Mouse (Mus musculus): Measurements from ENCODE around the gene Prss16.
A peak's percentile ranks its signal among the peaks of the same experiment; 100 is the strongest.

Prss16 gene

DNA sequence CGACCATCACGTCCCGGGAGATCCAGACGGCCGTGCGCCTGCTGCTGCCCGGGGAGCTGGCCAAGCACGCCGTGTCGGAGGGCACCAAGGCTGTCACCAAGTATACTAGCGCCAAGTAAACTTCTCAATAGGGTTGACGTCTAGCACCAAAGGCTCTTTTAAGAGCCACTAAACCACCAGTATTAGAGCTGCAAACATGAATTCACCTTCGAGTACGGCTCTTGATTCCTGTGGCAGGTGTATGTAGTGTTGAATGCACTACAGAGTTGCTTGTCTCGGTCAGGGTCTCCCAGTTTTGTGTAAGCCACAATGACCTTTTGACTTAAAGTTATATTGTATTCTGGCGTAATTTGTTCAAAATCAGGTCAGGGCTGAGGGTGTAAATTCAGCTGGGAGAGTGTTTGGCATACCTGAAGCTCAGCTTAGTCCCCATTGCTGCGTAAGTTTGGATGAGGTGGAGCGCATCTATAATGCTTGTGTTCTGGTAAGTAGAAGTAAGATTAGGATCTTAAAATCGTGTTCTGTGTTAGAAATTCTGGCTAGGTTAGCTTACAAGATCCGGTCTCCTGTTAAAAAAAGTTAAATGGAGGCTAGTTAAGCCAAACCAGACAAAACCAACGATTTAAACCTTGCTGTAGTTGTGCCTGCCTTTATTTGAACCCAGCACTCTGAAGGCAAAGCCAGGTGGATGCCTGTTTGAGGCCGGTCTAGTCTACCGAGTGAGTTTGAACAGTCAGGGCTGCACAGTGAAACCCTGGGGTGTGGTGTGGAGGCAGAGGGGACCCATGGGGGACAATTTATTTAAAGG is 26.8 kb upstream of the Prss16 start:
- DNase-seq (ENCODE audit: extremely low read depth, low read depth, low spot score): no peak

DNA sequence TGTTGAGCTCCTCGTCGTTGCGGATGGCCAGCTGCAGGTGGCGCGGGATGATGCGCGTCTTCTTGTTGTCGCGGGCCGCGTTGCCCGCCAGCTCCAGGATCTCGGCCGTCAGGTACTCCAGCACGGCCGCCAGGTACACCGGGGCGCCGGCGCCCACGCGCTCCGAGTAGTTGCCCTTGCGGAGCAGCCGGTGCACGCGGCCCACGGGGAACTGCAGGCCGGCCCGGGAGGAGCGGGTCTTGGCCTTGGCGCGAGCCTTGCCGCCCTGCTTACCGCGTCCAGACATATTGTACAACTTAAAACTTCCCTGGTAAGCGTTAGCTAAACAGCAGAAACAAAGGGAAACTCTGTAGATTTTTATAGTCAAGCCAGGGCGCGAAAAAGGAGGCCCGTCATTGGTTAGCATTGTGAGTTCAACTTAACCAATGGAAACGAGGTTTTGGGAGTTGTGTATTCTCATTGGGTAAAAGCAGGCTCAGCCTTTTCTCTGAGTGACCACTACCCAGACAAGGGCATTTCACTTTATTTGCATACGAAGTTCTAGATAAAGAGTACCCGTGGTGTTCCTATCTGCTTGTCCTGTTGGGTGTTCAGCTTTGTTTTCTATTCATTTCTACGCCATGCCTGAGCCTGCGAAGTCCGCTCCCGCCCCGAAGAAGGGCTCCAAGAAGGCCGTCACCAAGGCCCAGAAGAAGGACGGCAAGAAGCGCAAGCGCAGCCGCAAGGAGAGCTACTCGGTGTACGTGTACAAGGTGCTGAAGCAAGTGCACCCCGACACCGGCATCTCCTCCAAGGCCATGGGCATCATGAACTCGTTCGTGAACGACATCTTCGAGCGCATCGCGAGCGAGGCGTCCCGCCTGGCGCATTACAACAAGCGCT is 26.0 kb upstream of the Prss16 start, which contains the start of the genes Hist1h2ah and Hist1h2bk:
Gene Hist1h2ah, minus strand, starts transcription at position 302 of the 882 bp plus-strand sequence.
Gene Hist1h2bk, plus strand, starts transcription at position 604 of the 882 bp plus-strand sequence.
- DNase-seq (ENCODE audit: extremely low read depth, low read depth, low spot score): peak; percentile 87

DNA sequence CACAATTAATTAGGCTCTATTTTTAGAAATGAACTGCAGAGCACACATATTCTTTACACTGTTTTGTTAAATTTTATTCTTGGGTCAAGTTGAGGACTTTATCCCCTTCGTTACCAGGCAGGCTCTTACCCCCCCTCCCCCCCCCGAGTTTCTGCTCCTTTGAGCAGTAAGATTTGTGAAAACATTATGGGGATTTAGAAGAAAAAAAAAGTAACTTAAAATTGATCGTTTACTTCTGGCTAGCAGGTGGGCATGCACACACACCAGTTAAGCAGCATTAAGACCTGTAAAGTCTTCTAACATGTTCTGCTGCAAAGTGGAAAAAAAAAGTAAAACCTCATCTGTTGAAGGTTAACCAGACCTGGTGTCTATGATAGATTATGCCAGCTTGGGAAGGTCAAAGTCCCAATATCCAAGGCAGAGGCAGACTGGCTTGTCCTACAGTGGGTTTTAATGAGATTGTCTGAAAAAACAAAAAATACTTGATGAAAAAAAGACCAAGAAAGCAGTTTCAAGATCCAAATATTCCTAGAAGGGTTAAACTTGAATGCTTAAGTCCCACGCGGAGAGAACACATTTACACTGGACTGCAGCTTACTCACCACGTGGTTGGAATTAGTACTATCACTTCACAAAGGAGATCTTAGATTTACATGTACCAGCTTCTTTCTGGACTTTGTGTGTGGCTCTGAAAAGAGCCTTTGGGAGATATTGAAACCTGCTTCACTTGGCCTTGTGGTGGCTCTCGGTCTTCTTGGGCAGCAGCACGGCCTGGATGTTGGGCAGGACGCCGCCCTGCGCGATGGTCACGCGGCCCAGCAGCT is 25.1 kb upstream of the Prss16 start:
- no peak for DNase-seq (ENCODE audit: extremely low read depth, low read depth, low spot score)

DNA sequence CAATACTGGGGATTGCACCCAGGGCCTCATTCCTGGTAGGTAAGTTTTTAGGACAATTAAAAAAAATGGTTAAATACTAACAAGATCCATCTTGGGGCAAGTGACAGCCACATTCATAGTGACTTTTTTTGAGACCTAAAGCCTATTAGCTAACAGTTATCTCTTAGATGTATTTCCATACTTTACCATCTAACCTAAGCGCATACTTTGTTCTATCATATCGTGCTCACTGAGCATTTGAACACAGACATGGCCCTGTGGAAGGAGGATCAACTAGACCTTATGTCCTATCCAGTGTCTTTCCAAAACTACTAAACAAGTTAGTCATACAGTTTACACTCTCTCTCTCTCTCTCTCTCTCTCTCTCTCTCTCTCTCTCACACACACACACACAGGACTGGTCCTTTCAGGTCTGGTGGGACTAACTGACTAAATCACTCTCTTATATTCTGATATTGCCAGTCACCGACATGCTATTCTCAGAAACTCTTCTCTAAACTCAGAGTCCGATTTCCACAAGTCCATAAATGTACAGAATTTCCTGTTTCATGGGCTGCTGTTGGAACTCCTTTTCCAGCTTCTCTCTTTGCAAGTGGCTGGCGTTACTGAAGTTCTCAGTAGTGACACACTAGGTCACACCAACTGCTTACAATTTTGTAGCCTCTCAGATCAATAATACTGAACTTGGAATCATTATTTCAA is 24.4 kb upstream of the Prss16 start:
- DNase-seq (ENCODE audit: extremely low read depth, low read depth, low spot score): no peak

DNA sequence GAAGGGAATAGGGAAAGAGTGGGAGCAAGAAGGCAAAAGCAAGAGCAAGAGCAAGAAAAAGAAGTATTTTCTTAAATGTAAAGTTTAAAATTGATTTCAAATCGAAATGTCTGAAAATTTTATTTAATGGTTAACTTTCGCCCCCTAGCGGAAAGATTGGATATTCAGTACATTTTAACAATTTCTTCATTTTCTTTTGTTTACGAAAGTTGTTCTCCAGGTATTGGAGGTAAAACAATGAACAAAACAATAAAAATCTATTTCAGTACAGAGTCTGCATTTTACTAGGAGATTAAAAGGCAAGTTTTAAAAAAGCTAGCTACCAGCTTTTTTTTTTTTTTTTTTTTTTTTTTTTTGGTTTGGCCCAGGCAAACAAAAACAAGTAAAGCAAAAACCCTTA is 21.0 kb upstream of the Prss16 start:
- DNase-seq (ENCODE audit: extremely low read depth, low read depth, low spot score): no peak

DNA sequence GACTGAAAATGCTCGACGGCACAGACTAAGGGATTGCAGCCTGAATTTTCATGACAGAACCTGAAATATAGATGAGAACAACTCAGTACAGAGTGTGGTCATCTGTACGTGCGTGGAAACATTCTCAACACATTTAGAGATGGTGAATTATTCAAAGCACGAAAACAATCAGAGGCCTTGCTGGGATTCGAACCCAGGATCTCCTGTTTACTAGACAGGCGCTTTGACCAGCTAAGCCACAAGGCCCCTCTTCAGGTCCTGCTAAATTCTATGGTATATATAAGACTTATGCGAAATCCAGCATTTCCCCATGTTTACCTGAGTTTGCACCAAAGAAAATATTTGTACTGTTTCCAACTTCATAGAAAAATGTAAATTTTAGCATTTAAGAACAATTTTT is 20.4 kb upstream of the Prss16 start:
- no peak for DNase-seq (ENCODE audit: extremely low read depth, low read depth, low spot score)

DNA sequence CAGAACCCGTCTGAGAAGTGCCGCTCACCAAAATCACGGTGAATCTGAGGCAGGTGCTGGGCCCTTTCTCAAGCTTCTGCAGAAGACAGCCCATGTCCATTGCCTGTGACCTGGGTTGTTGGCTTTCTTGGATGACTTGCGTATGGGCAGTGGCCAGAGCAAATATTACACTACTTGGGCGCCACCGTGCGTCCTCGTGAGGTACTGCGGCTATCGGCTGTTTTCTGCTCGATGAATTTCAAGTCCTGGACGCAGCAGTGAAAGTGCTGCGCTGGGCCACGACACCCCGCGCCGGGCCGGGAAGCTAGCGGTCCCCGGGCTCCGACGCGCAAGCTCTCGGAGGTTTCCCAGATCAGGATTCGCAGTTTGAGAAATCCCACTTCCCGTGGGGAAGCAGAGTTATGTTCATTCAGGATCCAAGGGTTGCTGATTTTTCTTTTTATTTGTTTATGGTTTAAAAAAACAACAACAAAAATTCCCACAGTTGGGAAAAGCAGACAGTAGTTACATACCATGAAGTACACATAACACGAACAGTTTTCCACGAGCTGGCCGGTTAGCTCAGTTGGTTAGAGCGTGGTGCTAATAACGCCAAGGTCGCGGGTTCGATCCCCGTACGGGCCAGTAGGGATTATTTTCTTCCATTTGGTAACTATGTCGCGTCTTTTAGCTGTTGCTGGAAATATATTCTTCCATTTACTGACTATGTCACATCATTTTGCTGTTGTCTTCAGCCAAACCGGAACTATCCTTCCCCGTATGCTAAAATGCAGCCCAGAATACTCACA is 19.3 kb upstream of the Prss16 start:
- no peak for DNase-seq (ENCODE audit: extremely low read depth, low read depth, low spot score)

DNA sequence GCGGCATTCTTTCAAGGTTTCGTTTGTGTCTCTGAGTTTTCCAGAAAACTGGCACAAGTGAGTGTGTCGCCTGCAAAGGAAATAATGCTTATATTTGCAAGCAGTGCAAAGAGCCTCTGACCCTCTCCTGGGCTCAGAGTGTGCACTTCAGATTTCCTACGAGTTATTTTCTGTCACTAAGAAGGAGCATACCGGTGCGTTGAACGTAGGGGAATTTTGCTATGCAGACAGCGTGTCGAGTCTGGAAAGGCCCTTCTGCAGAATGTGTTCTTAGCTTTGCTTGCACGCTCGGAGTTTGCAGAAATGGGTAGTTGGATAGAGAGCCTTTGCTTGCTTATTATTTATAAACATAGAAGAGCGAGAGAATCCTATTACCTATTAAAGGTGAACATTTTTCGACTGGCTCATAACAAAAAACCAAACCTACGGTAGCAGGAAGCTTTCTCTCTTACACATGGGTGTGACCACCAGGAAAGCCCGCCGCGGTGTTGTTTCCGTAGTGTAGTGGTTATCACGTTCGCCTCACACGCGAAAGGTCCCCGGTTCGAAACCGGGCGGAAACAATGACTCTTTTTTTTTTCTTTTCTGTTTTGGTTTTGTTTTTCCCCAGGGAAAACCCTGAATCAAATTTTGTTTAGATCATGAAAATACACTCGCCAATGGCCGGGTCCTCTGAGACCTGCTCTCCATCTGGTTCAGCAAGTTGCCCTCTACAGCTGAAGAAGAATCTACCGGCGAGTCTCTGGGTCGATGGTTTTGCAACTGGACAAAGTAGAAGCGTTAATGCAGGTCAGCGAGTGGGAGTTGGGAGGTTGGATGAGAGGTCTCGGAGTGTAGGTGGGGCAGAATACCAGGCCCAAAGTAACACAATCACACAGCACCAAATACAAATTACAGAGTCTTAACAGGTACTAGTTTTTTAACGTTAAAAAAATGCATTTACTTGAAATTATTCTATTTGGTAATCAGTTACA is 16.8 kb upstream of the Prss16 start:
- no peak for DNase-seq (ENCODE audit: extremely low read depth, low read depth, low spot score)

DNA sequence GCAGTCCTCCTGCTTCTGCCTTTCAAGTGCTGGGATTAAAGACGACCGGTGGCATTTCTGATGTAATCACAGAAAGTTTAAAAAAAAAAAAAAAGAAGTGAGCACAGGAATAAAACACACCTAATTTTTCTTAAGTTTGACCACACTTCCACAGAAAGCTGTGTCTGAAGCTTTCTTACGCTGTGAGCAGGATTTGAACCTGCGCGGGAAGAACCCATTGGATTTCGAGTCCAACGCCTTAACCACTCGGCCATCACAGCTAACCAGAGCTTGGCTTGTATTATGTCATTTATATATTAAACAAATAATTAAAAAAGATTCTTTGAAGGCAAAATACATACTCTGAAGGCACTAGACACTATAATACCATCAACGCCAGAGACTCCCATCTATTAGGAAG is 12.7 kb upstream of the Prss16 start:
- DNase-seq (ENCODE audit: extremely low read depth, low read depth, low spot score): no peak

DNA sequence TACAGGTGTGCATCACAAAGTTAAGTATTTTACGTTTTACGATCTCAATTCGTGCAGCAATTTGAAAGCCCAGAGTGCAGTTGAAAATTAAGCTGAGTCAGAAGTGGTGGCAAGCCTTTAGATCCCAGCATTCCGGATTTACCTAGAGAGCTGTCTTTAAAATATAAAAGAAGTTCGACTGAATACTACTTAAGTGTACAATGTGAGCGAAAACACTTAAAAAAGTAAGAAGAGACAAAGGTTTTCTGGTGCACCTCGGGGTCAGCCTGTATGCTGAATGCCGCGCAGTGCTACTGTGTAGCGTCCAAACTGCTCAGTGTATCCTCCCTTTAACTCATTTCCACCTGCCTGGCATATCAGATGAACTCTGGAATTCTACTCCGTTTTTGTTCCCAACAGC is 12.0 kb upstream of the Prss16 start:
- no peak for DNase-seq (ENCODE audit: extremely low read depth, low read depth, low spot score)

DNA sequence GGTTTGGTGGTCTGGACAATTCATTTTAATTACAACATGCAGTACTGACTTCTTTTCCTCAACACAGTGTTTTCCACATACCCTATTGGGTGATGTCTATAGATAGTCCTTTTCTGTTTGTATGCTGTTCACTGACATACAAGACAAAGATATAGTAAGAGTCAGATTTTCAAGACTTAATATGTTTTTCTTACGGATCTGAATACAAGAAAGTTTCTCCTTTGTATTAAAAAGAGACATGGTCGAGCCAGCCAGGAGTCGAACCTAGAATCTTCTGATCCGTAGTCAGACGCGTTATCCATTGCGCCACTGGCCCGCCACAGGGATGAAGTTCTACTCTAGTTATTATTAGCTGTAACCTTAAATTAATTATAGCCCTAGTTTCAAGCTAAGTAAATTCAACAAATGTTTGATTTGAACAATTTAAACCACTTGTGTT is 11.4 kb upstream of the Prss16 start:
- no peak for DNase-seq (ENCODE audit: extremely low read depth, low read depth, low spot score)

DNA sequence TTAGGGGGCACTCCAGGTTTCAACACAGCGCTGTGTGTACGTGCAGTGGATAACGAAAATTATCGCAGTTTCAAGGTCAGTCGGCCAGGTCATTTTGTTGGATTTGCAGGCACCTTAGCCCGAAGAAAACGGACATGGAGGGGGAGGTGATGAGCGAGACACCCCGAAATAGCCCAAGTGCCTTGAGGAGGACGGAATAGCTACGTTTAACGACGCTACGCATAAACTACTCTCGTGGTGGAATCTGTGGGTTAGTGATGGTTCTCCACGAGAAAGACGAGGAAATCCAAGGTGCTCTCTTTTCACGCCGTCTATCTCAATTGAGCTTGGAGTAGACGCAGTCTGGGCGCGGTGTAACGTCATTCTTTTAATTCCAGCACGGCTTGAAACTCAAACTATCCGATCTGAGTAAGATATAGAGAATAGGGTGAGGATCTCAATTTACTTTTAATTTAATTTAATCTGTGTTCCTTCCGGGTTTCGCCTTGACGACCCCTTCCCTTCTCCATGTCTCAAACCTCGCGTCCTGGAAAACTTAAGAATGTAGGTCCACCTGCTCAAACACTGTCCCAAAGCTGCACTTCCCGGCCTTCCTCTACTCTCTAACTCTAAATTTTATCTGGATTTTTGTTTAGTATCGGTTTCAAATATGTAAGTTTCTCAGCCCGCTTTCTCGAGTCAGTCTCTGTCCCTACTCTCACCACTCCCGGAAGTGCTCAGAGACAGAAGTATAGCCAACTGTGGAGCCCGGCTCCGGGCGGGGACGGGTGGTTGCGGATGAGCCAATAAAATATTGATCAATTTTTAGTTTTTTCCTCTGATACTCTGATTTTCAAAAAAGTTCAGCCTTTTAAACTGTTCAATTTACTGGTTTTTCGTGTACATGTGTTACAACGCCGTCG is 10.6 kb upstream of the Prss16 start:
- DNase-seq (ENCODE audit: extremely low read depth, low read depth, low spot score): no peak

DNA sequence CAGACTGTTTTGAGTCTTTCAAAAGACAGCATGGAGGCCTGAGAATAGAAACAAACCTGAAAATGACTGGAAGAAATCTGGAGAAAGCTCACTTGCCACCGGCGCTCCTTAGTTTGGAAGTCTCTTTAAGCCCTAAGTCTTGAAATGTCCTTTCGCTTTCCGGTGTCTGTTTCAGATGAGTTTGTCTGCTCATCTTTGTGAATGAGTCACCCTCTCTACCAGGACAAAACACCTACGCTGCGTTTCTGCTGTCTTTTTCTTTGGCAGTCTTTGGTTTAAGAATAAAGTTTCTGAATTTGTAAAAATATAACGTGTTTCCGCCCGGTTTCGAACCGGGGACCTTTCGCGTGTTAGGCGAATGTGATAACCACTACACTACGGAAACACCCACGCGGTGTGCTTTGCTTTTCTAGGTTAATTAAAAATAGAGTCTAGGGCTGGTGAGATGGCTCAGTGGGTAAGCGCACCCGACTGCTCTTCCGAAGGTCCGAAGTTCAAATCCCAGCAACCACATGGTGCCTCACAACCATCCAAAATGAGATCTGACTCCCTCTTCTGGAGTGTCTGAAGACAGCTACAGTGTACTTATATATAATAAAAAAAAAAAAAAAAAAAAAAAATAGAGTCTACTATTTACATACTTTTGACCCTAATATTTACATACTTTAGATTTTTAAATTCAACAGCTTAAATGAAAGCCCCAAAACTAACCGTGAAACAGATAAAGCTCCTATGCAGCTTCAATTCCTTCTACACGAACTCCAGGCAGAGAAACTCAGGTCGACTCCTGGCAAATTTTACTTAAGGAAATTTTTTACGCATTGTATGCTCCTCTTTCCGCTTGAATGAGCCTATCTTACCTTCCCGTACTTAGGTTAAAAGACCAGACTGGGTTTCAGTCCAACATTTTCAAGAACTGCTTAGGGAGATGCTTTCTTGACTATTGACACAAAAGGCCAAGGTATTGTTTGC is 6.2 kb upstream of the Prss16 start:
- no peak for DNase-seq (ENCODE audit: extremely low read depth, low read depth, low spot score)

DNA sequence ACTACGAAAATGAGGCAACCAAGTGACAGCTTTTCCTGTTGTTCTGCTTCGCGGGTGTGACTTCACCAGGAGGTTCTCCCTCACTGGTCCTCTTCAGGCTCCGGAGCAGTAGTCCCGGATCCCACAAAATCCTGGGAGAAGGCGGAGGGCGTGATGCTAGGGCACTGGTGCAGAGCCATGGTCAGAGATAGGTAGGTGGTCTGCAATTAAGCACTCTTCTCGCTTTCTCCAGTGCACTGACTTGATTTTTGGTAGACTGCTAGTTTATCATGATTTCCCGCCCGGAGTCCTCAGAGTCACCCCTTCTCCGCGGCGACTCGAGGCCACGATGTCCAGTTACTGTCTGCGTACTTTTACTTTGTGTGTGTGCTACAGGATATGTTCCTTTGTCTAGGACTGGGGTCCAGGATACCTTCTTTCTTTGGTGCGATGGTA is 4.9 kb upstream of the Prss16 start:
- no peak for DNase-seq (ENCODE audit: extremely low read depth, low read depth, low spot score)

DNA sequence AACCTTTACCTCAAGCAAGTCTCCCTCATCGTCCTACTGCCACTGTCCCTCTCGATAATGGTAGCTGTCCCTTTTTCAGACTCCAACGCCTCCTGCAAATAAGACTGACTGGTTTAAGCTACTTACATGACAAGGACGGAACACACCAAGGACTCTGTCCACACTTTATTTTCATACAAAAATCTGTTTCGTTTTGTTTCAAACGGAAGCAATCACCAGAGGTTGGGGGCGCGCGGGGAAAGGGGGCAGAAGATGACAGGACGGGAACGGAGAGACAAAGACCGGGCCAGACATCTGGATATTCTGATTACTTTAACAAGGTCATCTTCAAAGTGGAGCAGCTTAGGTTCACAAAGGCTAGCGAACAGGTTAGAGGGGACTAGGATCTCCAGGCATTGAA is 4.2 kb upstream of the Prss16 start:
- DNase-seq (ENCODE audit: extremely low read depth, low read depth, low spot score): no peak

DNA sequence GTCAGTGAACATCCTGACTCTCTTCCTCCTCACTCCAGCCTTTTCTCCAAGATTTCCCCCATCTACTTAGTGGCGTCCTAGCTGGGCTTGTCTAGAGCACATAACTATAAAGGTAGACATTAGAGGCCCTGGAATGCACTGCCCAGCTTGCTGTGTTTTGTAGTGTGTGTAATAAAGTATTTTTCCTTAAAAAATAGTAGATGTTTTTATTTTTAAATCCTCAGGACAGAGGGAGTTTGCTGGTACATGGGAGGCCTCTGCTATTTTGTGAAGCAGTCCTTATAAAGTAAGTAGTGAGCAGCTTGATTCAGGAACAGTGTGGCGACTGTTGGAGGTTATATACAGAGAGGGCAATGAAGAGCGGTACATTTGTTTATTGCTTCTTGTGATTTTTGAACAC is 835 bp downstream of the Prss16 start:
- DNase-seq (ENCODE audit: extremely low read depth, low read depth, low spot score): no peak
